Mouse (Mus musculus) ES-Bruce4 (cell line): Measurements from ENCODE around the gene Fam155a. TPM values are rescaled to one million over a fixed set of nuclear protein-coding genes. Genes with fewer than 3 reads are reported as not detected.

Source experiments
- H3K27ac ChIP-seq: 2 replicates; pipeline ENCODE4 v1.5.1; 2012; ENCODE audit warnings: low read length, inconsistent platforms; ENCODE audit not compliant: insufficient read depth
- H3K27me3 ChIP-seq: 2 replicates; pipeline ENCODE4 v1.6.1; 2012; ENCODE audit warnings: mild to moderate bottlenecking, low read length, inconsistent platforms; ENCODE audit not compliant: control insufficient read depth, poor library complexity, insufficient read depth, severe bottlenecking
- H3K36me3 ChIP-seq: 2 replicates; pipeline ENCODE4 v1.6.1; 2012; ENCODE audit warnings: inconsistent platforms, mild to moderate bottlenecking, low read length, moderate library complexity; ENCODE audit not compliant: control insufficient read depth, poor library complexity, insufficient read depth, severe bottlenecking
- H3K4me1 ChIP-seq: one replicate; pipeline ENCODE4 v1.8.1; 2011; ENCODE audit warnings: low read length; ENCODE audit not compliant: control insufficient read depth, insufficient read depth
- H3K4me3 ChIP-seq: 2 replicates; pipeline ENCODE4 v1.5.1; 2011; ENCODE audit warnings: low read depth, mild to moderate bottlenecking, low read length
- H3K9ac ChIP-seq: 2 replicates; pipeline ENCODE4 v1.6.1; 2012; ENCODE audit warnings: low read depth, mild to moderate bottlenecking, inconsistent platforms; ENCODE audit not compliant: poor library complexity, severe bottlenecking
- H3K9me3 ChIP-seq: replicated peaks from 2 replicates; pipeline ENCODE4 v1.6.1; 2012; ENCODE audit warnings: mild to moderate bottlenecking, low read length, inconsistent platforms; ENCODE audit not compliant: control insufficient read depth, poor library complexity, insufficient read depth, severe bottlenecking
- CTCF ChIP-seq: IDR thresholded peaks from one replicate; pipeline ENCODE4 v1.8.1; 2011; ENCODE audit warnings: low read depth, low read length
- EP300 ChIP-seq: IDR thresholded peaks from 2 replicates; pipeline ENCODE4 v1.6.1; 2011; ENCODE audit warnings: low read depth, low read length; ENCODE audit not compliant: insufficient read depth
- POLR2A ChIP-seq: IDR thresholded peaks from one replicate; pipeline ENCODE4 v1.8.1; 2011; ENCODE audit warnings: low read length; ENCODE audit not compliant: insufficient read depth
- polyA plus RNA-seq: library from polyadenylated mRNA; stranded (reverse); fragments of >200 nt; gene quantifications from 2 replicates; pipeline ENCODE4 v1.2.4, GENCODE M21; 2011; ENCODE audit warnings: low read depth; ENCODE audit not compliant: missing spikeins, insufficient read depth, insufficient read length

The Fam155a gene
- polyA plus RNA-seq, 1 experiment = not detected

- no peak overlapping the region for H3K9ac ChIP-seq
- H3K4me3 ChIP-seq = no peak overlapping the region
- H3K9me3 ChIP-seq = no peaks in the 10 kb centered on the region
- H3K4me1 ChIP-seq = no peaks in the 10 kb centered on the region
- H3K36me3 ChIP-seq = no peaks in the 10 kb centered on the region
- H3K27me3 ChIP-seq = no peaks in the 10 kb centered on the region
- no peak overlapping the region for H3K27ac ChIP-seq
- TF ChIP-seq CTCF = no peak
- TF ChIP-seq EP300 = no peak
- no peak for TF ChIP-seq POLR2A
Observed at GRCm38 (mm10) chr8:9435501-9435900, 335.5 kb downstream of the Fam155a start.

GRCm38 (mm10) chr8:9432635-9433372 is 338.2 kb downstream of the Fam155a start:
- no peak overlapping the region for H3K9ac ChIP-seq
- H3K9me3 ChIP-seq = no peaks in the 10 kb centered on the region
- H3K4me1 ChIP-seq = no peaks in the 10 kb centered on the region
- H3K27ac ChIP-seq = no peak overlapping the region
- H3K27me3 ChIP-seq = no peaks in the 10 kb centered on the region
- H3K4me3 ChIP-seq = no peak overlapping the region
- TF ChIP-seq POLR2A = no peak
- TF ChIP-seq EP300 = no peak
- TF ChIP-seq CTCF = no peak
- H3K36me3 ChIP-seq = no peaks in the 10 kb centered on the region

- Histone ChIP-seq H3K27ac (no peak overlapping the region), H3K27me3 (no peaks in the 10 kb centered on the region), H3K9me3 (no peaks in the 10 kb centered on the region; the same call in 1 of the 2 replicates), H3K4me1 (no peaks in the 10 kb centered on the region), H3K9ac (no peak overlapping the region), H3K36me3 (no peaks in the 10 kb centered on the region), H3K4me3 (no peak overlapping the region)
- no peak for TF ChIP-seq POLR2A
- TF ChIP-seq CTCF = no peak
- no peak for TF ChIP-seq EP300
Observed at GRCm38 (mm10) chr8:9428846-9429245, 342.1 kb downstream of the Fam155a start.

GRCm38 (mm10) chr8:9424069-9424468 is 346.9 kb downstream of the Fam155a start:
- Histone ChIP-seq H3K9ac (no peak overlapping the region), H3K27me3 (no peaks in the 10 kb centered on the region), H3K27ac (no peak overlapping the region), H3K4me1 (no peaks in the 10 kb centered on the region), H3K9me3 (no peaks in the 10 kb centered on the region; the same call in 1 of the 2 replicates), H3K4me3 (no peak overlapping the region), H3K36me3 (no peaks in the 10 kb centered on the region)
- TF ChIP-seq EP300 = no peak
- no peak for TF ChIP-seq POLR2A
- no peak for TF ChIP-seq CTCF

- no peak for TF ChIP-seq CTCF
- TF ChIP-seq POLR2A = no peak
- no peak for TF ChIP-seq EP300
Observed at GRCm38 (mm10) chr8:9423590-9423989, 347.4 kb downstream of the Fam155a start.

GRCm38 (mm10) chr8:9423184-9423583 is 347.8 kb downstream of the Fam155a start:
- TF ChIP-seq EP300 (no peak), POLR2A (no peak), CTCF (no peak)
- no peaks in the 10 kb centered on the region for H3K4me1 ChIP-seq
- H3K36me3 ChIP-seq = no peaks in the 10 kb centered on the region
- H3K27me3 ChIP-seq = no peaks in the 10 kb centered on the region
- H3K4me3 ChIP-seq = no peak overlapping the region
- H3K9me3 ChIP-seq = no peaks in the 10 kb centered on the region; the same call in 1 of the 2 replicates
- no peak overlapping the region for H3K27ac ChIP-seq
- no peak overlapping the region for H3K9ac ChIP-seq

More at GRCm38 (mm10) chr8:9423590-9423989, 347.4 kb downstream of the Fam155a start:
- H3K4me1 ChIP-seq = no peaks in the 10 kb centered on the region
- no peak overlapping the region for H3K9ac ChIP-seq
- H3K4me3 ChIP-seq = no peak overlapping the region
- no peaks in the 10 kb centered on the region for H3K27me3 ChIP-seq
- no peaks in the 10 kb centered on the region; the same call in 1 of the 2 replicates for H3K9me3 ChIP-seq
- H3K36me3 ChIP-seq = no peaks in the 10 kb centered on the region
- H3K27ac ChIP-seq = no peak overlapping the region
